In genomic region chr5:104021597-104022378, GRCm38 (mm10) we compare ENCODE assay signal across 8 mouse cellular contexts. TPM values are rescaled to one million over a fixed set of nuclear protein-coding genes. Genes with fewer than 3 reads are reported as not detected.
A peak's percentile ranks its signal among the peaks of the same experiment; 100 is the strongest.
DNase-seq lines count a peak whose midpoint lies in the region; ATAC-seq and TF ChIP-seq lines count a peak whose summit lies in the region.

TSS of gene Hsd17b11 (minus strand) at chr5:104021919.

- peak within 1 kb of the TSS; percentile 83 for H3K9ac ChIP-seq in ES-E14 (ENCODE audit: insufficient read depth, low read depth, low read length, poor library complexity, severe bottlenecking)
- H3K9ac ChIP-seq in forebrain, embryonic 16.5 days (replicated peaks; ENCODE audit: low read depth, low read length): peak within 1 kb of the TSS; percentile 65
- peak within 1 kb of the TSS; percentile 39 for H3K9ac ChIP-seq in neural tube, embryonic 14.5 days (replicated peaks; ENCODE audit: low read depth, low read length)

- 2% methylated on average over 31 of the region's 31 CpGs for WGBS in forebrain, embryonic 16.5 days
- 1% methylated on average over 31 of the region's 31 CpGs for WGBS in neural tube, embryonic 14.5 days

- peak within 1 kb of the TSS; percentile 81 for H3K4me3 ChIP-seq in ES-E14 (ENCODE audit: insufficient read depth in 1 of 2, low read depth in 1 of 2, low read length in 2 of 2, poor library complexity in 1 of 2, severe bottlenecking in 1 of 2)
- peak within 1 kb of the TSS; percentile 62 for H3K4me3 ChIP-seq in forebrain, embryonic 16.5 days (replicated peaks; ENCODE audit: low read length)
- H3K4me3 ChIP-seq in neural tube, embryonic 14.5 days (ENCODE audit: low read depth, low read length): peak within 1 kb of the TSS; percentile 37

- DNase-seq in ES-E14 (ENCODE audit: low read depth, low spot score): peak; percentile 86
- peak; percentile 66 to 71 for DNase-seq in cerebellum, adult 18-20 months
- peak; percentile 86 for DNase-seq in heart, postnatal 25 days (ENCODE audit: low spot score)
- DNase-seq in layer of hippocampus, adult 18-20 months (ENCODE audit: low spot score in 2 of 2): peak; percentile 51 to 78
- peak; percentile 95 to 96 for DNase-seq in lung, adult 18-20 months
- peak; percentile 85 for DNase-seq in testis, postnatal 14 days (ENCODE audit: low spot score)

- H3K27me3 ChIP-seq in forebrain, embryonic 16.5 days (replicated peaks; ENCODE audit: control insufficient read depth, insufficient read depth, low read length): no peaks in the 10 kb centered on the region; the same call in 1 of the 2 replicates
- no peaks in the 10 kb centered on the region for H3K27me3 ChIP-seq in neural tube, embryonic 14.5 days (ENCODE audit: control insufficient read depth, insufficient read depth, low read length)

- H3K9me3 ChIP-seq in ES-E14 (ENCODE audit: control insufficient read depth, insufficient read depth, low read depth, low read length): no peaks in the 10 kb centered on the region
- no peaks in the 10 kb centered on the region for H3K9me3 ChIP-seq in forebrain, embryonic 16.5 days (ENCODE audit: control insufficient read depth, low read length)
- H3K9me3 ChIP-seq in neural tube, embryonic 14.5 days (ENCODE audit: control insufficient read depth, low read length): no peaks in the 10 kb centered on the region

- peak; percentile 86 for ATAC-seq in forebrain, embryonic 16.5 days
- ATAC-seq in neural tube, embryonic 14.5 days (ENCODE audit: low read depth): peak; percentile 86

- H3K36me3 ChIP-seq in ES-E14 (ENCODE audit: control insufficient read depth, insufficient read depth, low read length, poor library complexity, severe bottlenecking): peaks cover 11% of the 10 kb centered on the region
- no peaks in the 10 kb centered on the region for H3K36me3 ChIP-seq in forebrain, embryonic 16.5 days (ENCODE audit: control insufficient read depth, insufficient read depth)
- H3K36me3 ChIP-seq in neural tube, embryonic 14.5 days (ENCODE audit: control insufficient read depth, insufficient read depth, low read length): no peaks in the 10 kb centered on the region

- intact Hi-C loops in heart, postnatal 25 days (cut with DNase I): loop anchor here (2.0 kb wide), 1 partner anchor 25 kb away; the partner anchor contains the start of gene Nudt9

- peaks cover 19% of the 10 kb centered on the region in 2 experiments for H3K4me1 ChIP-seq in ES-E14 (ENCODE audit: control insufficient read depth in 2 of 2, insufficient read depth in 2 of 2, low read length in 2 of 2, poor library complexity in 1 of 2)
- peaks cover 6% of the 10 kb centered on the region for H3K4me1 ChIP-seq in forebrain, embryonic 16.5 days (replicated peaks; ENCODE audit: control insufficient read depth, insufficient read depth, low read length)
- H3K4me1 ChIP-seq in neural tube, embryonic 14.5 days (ENCODE audit: control insufficient read depth, insufficient read depth, low read length): peaks cover 2% of the 10 kb centered on the region; the same call in 1 of the 2 replicates

- peak within 1 kb of the TSS; percentile 82 for H3K4me2 ChIP-seq in forebrain, embryonic 16.5 days (ENCODE audit: low read length)
- peak within 1 kb of the TSS; percentile 58 for H3K4me2 ChIP-seq in neural tube, embryonic 14.5 days (ENCODE audit: low read depth, low read length)

- in situ Hi-C loops in ES-E14 (cut with MboI; ENCODE audit: low sequenced_read_pairs in 2 of 2, unreplicated experiment in 2 of 2): no loop called here

- peak within 1 kb of the TSS; percentile 95 for H3K27ac ChIP-seq in ES-E14 (ENCODE audit: insufficient read depth, low read depth, low read length, poor library complexity, severe bottlenecking)
- H3K27ac ChIP-seq in forebrain, embryonic 16.5 days (ENCODE audit: low read length): peak within 1 kb of the TSS; percentile 42; the same call in 1 of the 2 replicates
- H3K27ac ChIP-seq in neural tube, embryonic 14.5 days (ENCODE audit: low read depth, low read length): no peak within 1 kb of the TSS; the same call in 1 of the 2 replicates

TF ChIP-seq in ES-E14, 5 proteins besides CTCF, POLR2A, EP300 and RAD21:
- TF ChIP-seq MAFK (IDR thresholded peaks at IDR 0.05; ENCODE audit: insufficient read depth, low read depth, low read length) (no peak), ZC3H11A (IDR thresholded peaks at IDR 0.05; ENCODE audit: borderline replicate concordance, low read depth, low read length) (no peak), CHD2 (IDR thresholded peaks at IDR 0.05; ENCODE audit: low read depth, low read length) (peak; percentile 44; the same call in 1 of the 2 replicates), ZNF384 (IDR thresholded peaks at IDR 0.05; ENCODE audit: low read depth, low read length) (no peak), HCFC1 (IDR thresholded peaks at IDR 0.05; ENCODE audit: borderline replicate concordance, insufficient read depth, low read length) (no peak)

RNA-seq across cellular contexts. Expression of gene Hsd17b11, which starts in this region (rescaled TPM):
- 45.6 and 78.4 TPM in 2 replicates for total RNA-seq in ES-E14 (2012; rRNA removed)
- polyA plus RNA-seq in forebrain, embryonic 16.5 days (2015; fragmentation: Nextera tagmentation; extraction: Ambion mirVana): 1.7 and 1.8 TPM in 2 replicates
- 10 to 100 TPM; 25.2 to 29.6 TPM for total RNA-seq in heart, postnatal 25 days (2021)
- 10 to 100 TPM; 53.9 to 61.3 TPM for total RNA-seq in layer of hippocampus, adult 18-20 months (2021)
- polyA plus RNA-seq in neural tube, embryonic 14.5 days (2014; fragmentation: Nextera tagmentation; extraction: Ambion mirVana): 2.9 and 3.5 TPM in 2 replicates
